Mouse (Mus musculus): Measurements from ENCODE around the gene Laptm4a. TPM values are rescaled to one million over a fixed set of nuclear protein-coding genes. Genes with fewer than 3 reads are reported as not detected.

The Laptm4a gene
- total and polyA plus RNA-seq, 2 experiments from 2014 or later = 196 to 289 TPM

- 38% methylated on average over 3 of the region's 3 CpGs for WGBS
- H3K4me1 ChIP-seq (ENCODE audit: insufficient read depth, low read length) = no peaks in the 10 kb centered on the region
- no peak overlapping the region for H3K4me3 ChIP-seq (ENCODE audit: low read length)
- H3K27ac ChIP-seq = no peak overlapping the region
- H3K4me2 ChIP-seq (ENCODE audit: low read depth, low read length) = no peak overlapping the region
- H3K9me3 ChIP-seq (ENCODE audit: low read length) = no peaks in the 10 kb centered on the region
- DNase-seq (ENCODE audit: low spot score) (no peak), ATAC-seq (no peak)
- no peaks in the 10 kb centered on the region for H3K36me3 ChIP-seq (ENCODE audit: insufficient read depth, low read length)
- no peak for TF ChIP-seq CTCF (IDR thresholded peaks at IDR 0.05; ENCODE audit: low read depth)
- H3K9ac ChIP-seq (replicated peaks; ENCODE audit: low read length) = no peak overlapping the region
- no peaks in the 10 kb centered on the region for H3K27me3 ChIP-seq (ENCODE audit: insufficient read depth, low read length)
Measured at GRCm38 (mm10) chr12:8902479-8902878, 19.0 kb upstream of the Laptm4a start.

- DNase-seq (ENCODE audit: low spot score) (peak; percentile 52), ATAC-seq (peak; percentile 81)
- H3K27me3 ChIP-seq (ENCODE audit: insufficient read depth, low read length) = no peaks in the 10 kb centered on the region
- peaks cover 13% of the 10 kb centered on the region for H3K4me1 ChIP-seq (ENCODE audit: insufficient read depth, low read length)
- peak overlapping the region; percentile 33; the same call in 1 of the 2 replicates for H3K4me2 ChIP-seq (ENCODE audit: low read depth, low read length)
- peak overlapping the region; percentile 62; the same call in 1 of the 2 replicates for H3K27ac ChIP-seq
- WGBS = 10% methylated on average over 16 of the region's 16 CpGs
- H3K9ac ChIP-seq (replicated peaks; ENCODE audit: low read length) = peak overlapping the region; percentile 38; the same call in 1 of the 2 replicates
- no peak overlapping the region for H3K4me3 ChIP-seq (ENCODE audit: low read length)
- H3K9me3 ChIP-seq (ENCODE audit: low read length) = no peaks in the 10 kb centered on the region
- H3K36me3 ChIP-seq (ENCODE audit: insufficient read depth, low read length) = no peaks in the 10 kb centered on the region
- TF ChIP-seq CTCF (IDR thresholded peaks at IDR 0.05; ENCODE audit: low read depth) = no peak
Measured at GRCm38 (mm10) chr12:8912860-8913685, 8.4 kb upstream of the Laptm4a start.

- Histone ChIP-seq H3K36me3 (ENCODE audit: insufficient read depth, low read length) (no peaks in the 10 kb centered on the region), H3K27ac (peak overlapping the region; percentile 51; the same call in 1 of the 2 replicates), H3K4me2 (ENCODE audit: low read depth, low read length) (no peak overlapping the region), H3K4me3 (ENCODE audit: low read length) (no peak overlapping the region), H3K27me3 (ENCODE audit: insufficient read depth, low read length) (no peaks in the 10 kb centered on the region), H3K4me1 (ENCODE audit: insufficient read depth, low read length) (peaks cover 13% of the 10 kb centered on the region), H3K9me3 (ENCODE audit: low read length) (no peaks in the 10 kb centered on the region), H3K9ac (replicated peaks; ENCODE audit: low read length) (no peak overlapping the region)
- DNase-seq (ENCODE audit: low spot score) = peak; percentile 14
- WGBS = 67% methylated on average over 9 of the region's 9 CpGs
- no peak for ATAC-seq
- peak; percentile 16; the same call in 1 of the 2 replicates for TF ChIP-seq CTCF (IDR thresholded peaks at IDR 0.05; ENCODE audit: low read depth)
Measured at GRCm38 (mm10) chr12:8913701-8914340, 7.6 kb upstream of the Laptm4a start.

- no peak overlapping the region for H3K4me2 ChIP-seq (ENCODE audit: low read depth, low read length)
- 11% methylated on average over 5 of the region's 5 CpGs for WGBS
- H3K9ac ChIP-seq (replicated peaks; ENCODE audit: low read length) = no peak overlapping the region
- no peak for TF ChIP-seq CTCF (IDR thresholded peaks at IDR 0.05; ENCODE audit: low read depth)
- no peaks in the 10 kb centered on the region for H3K36me3 ChIP-seq (ENCODE audit: insufficient read depth, low read length)
- H3K9me3 ChIP-seq (ENCODE audit: low read length) = no peaks in the 10 kb centered on the region
- peak; percentile 75 for DNase-seq (ENCODE audit: low spot score)
- no peaks in the 10 kb centered on the region for H3K27me3 ChIP-seq (ENCODE audit: insufficient read depth, low read length)
- H3K4me3 ChIP-seq (ENCODE audit: low read length) = no peak overlapping the region
- peaks cover 13% of the 10 kb centered on the region for H3K4me1 ChIP-seq (ENCODE audit: insufficient read depth, low read length)
- peak; percentile 79 for ATAC-seq
- H3K27ac ChIP-seq = peak overlapping the region; percentile 52
Measured at GRCm38 (mm10) chr12:8916378-8916777, 5.1 kb upstream of the Laptm4a start.

- H3K9ac ChIP-seq (replicated peaks; ENCODE audit: low read length) = no peak overlapping the region
- TF ChIP-seq CTCF (IDR thresholded peaks at IDR 0.05; ENCODE audit: low read depth) = no peak
- DNase-seq (ENCODE audit: low spot score) = no peak
- no peak for ATAC-seq
- no peak overlapping the region for H3K27ac ChIP-seq
- H3K4me1 ChIP-seq (ENCODE audit: insufficient read depth, low read length) = peaks cover 16% of the 10 kb centered on the region
- H3K9me3 ChIP-seq (ENCODE audit: low read length) = no peaks in the 10 kb centered on the region
- H3K27me3 ChIP-seq (ENCODE audit: insufficient read depth, low read length) = no peaks in the 10 kb centered on the region
- H3K36me3 ChIP-seq (ENCODE audit: insufficient read depth, low read length) = no peaks in the 10 kb centered on the region
- H3K4me3 ChIP-seq (ENCODE audit: low read length) = no peak overlapping the region
- no peak overlapping the region for H3K4me2 ChIP-seq (ENCODE audit: low read depth, low read length)
- WGBS = 98% methylated on average over 3 of the region's 3 CpGs
Measured at GRCm38 (mm10) chr12:8919231-8919630, 2.2 kb upstream of the Laptm4a start.

GRCm38 (mm10) chr12:8920996-8921393, 469 bp upstream of the Laptm4a start:
- no peak for ATAC-seq
- WGBS = 22% methylated on average over 1 of the region's 1 CpGs

More at GRCm38 (mm10) chr12:8920996-8921393, 469 bp upstream of the Laptm4a start:
- no peaks in the 10 kb centered on the region for H3K36me3 ChIP-seq (ENCODE audit: insufficient read depth, low read length)
- peak overlapping the region; percentile 97 for H3K27ac ChIP-seq
- peaks cover 20% of the 10 kb centered on the region for H3K4me1 ChIP-seq (ENCODE audit: insufficient read depth, low read length)
- H3K27me3 ChIP-seq (ENCODE audit: insufficient read depth, low read length) = no peaks in the 10 kb centered on the region
- DNase-seq (ENCODE audit: low spot score) = no peak
- H3K4me3 ChIP-seq (ENCODE audit: low read length) = peak overlapping the region; percentile 91
- peak overlapping the region; percentile 59 for H3K4me2 ChIP-seq (ENCODE audit: low read depth, low read length)
- H3K9me3 ChIP-seq (ENCODE audit: low read length) = no peaks in the 10 kb centered on the region
- peak overlapping the region; percentile 58 for H3K9ac ChIP-seq (replicated peaks; ENCODE audit: low read length)
- no peak for TF ChIP-seq CTCF (IDR thresholded peaks at IDR 0.05; ENCODE audit: low read depth)

All from hindbrain, postnatal 0 days (tissue).